Mouse (Mus musculus) heart, adult 2 months (tissue): ENCODE measurements around the gene Thap4.

Source experiments
- EP300 ChIP-seq: fragments of 200-500 bp; IDR thresholded peaks from 2 replicates; pipeline ENCODE4 v1.6.1; 2011; ENCODE audit warnings: low read depth, low read length, control low read depth; ENCODE audit not compliant: insufficient read depth
- POLR2A ChIP-seq: fragments of 200-500 bp; IDR thresholded peaks from 2 replicates; pipeline ENCODE4 v1.6.1; 2011; ENCODE audit warnings: mild to moderate bottlenecking, low read depth, low read length, control low read depth; ENCODE audit not compliant: insufficient read depth

GRCm38 (mm10) chr1:93748539-93748938, 6.1 kb downstream of the Thap4 start:
- TF ChIP-seq POLR2A (no peak), EP300 (no peak)
